Mouse (Mus musculus): ENCODE results near the gene Aco1.

DNA sequence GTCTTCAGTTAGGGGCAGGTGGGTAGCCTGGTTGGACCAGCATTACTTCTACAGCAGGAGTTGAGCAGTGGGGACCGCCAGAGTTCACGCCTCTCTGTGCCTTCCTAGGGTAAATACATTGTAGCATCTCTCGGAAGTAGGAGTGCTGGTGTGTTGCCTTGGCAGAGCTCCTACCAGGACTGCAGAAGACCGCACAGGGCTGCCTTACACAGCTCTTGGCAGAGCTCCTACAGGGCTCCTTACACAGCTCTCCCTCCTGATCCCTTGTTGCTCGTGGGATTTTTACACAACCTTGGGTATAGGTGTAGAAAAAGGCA lies 15.3 kb downstream of the Aco1 start:
- no peak for TF ChIP-seq CTCF (IDR thresholded peaks at IDR 0.05; ENCODE audit: borderline replicate concordance, insufficient read depth, low read depth, low read length)
- no peak for TF ChIP-seq POLR2A (IDR thresholded peaks at IDR 0.05; ENCODE audit: borderline replicate concordance, insufficient read depth, low read length)
